In genomic region chr7:45405091-45406075, GRCm38 (mm10) we compare ENCODE assay signal across 8 mouse cellular contexts. TPM values are rescaled to one million over a fixed set of nuclear protein-coding genes. Genes with fewer than 3 reads are reported as not detected.
A peak's percentile ranks its signal among the peaks of the same experiment; 100 is the strongest.
DNase-seq lines count a peak whose midpoint lies in the region; ATAC-seq and TF ChIP-seq lines count a peak whose summit lies in the region.

Gene Kcna7, plus strand, starts transcription at chr7:45405653.

- WGBS in forebrain, embryonic 14.5 days: 13% methylated on average over 28 of the region's 28 CpGs
- WGBS in liver, embryonic 15.5 days (ENCODE audit: insufficient replicate concordance): 7% methylated on average over 28 of the region's 28 CpGs

- H3K27ac ChIP-seq in ES-Bruce4 (ENCODE audit: insufficient read depth, low read length): peak within 1 kb of the TSS; percentile 46
- H3K27ac ChIP-seq in forebrain, embryonic 14.5 days (ENCODE audit: low read depth, low read length): no peak within 1 kb of the TSS
- H3K27ac ChIP-seq in liver, embryonic 15.5 days (replicated peaks): no peak within 1 kb of the TSS

- peak within 1 kb of the TSS; percentile 92 for H3K9ac ChIP-seq in ES-Bruce4 (ENCODE audit: low read depth, poor library complexity, severe bottlenecking)
- H3K9ac ChIP-seq in forebrain, embryonic 14.5 days (ENCODE audit: low read length): no peak within 1 kb of the TSS
- H3K9ac ChIP-seq in liver, embryonic 15.5 days: no peak within 1 kb of the TSS

- H3K27me3 ChIP-seq in ES-Bruce4 (ENCODE audit: control insufficient read depth, insufficient read depth, low read length, poor library complexity, severe bottlenecking): no peaks in the 10 kb centered on the region
- peaks cover 53% of the 10 kb centered on the region for H3K27me3 ChIP-seq in forebrain, embryonic 14.5 days (replicated peaks; ENCODE audit: control insufficient read depth, insufficient read depth, low read length)
- H3K27me3 ChIP-seq in liver, embryonic 15.5 days: peaks cover 82% of the 10 kb centered on the region

- no peaks in the 10 kb centered on the region for H3K9me3 ChIP-seq in ES-Bruce4 (replicated peaks; ENCODE audit: control insufficient read depth, insufficient read depth, low read length, poor library complexity, severe bottlenecking)
- no peaks in the 10 kb centered on the region for H3K9me3 ChIP-seq in forebrain, embryonic 14.5 days (replicated peaks; ENCODE audit: control insufficient read depth, low read length)
- H3K9me3 ChIP-seq in liver, embryonic 15.5 days (replicated peaks): no peaks in the 10 kb centered on the region

- peak within 1 kb of the TSS; percentile 88 for H3K4me3 ChIP-seq in ES-Bruce4 (ENCODE audit: low read depth, low read length)
- peak within 1 kb of the TSS; percentile 20 for H3K4me3 ChIP-seq in forebrain, embryonic 14.5 days (ENCODE audit: low read depth, low read length)
- peak within 1 kb of the TSS; percentile 38 for H3K4me3 ChIP-seq in liver, embryonic 15.5 days (replicated peaks)

- H3K4me1 ChIP-seq in ES-Bruce4 (ENCODE audit: control insufficient read depth, insufficient read depth, low read length): no peaks in the 10 kb centered on the region
- no peaks in the 10 kb centered on the region for H3K4me1 ChIP-seq in forebrain, embryonic 14.5 days (ENCODE audit: control insufficient read depth, insufficient read depth, low read length)
- peaks cover 23% of the 10 kb centered on the region for H3K4me1 ChIP-seq in liver, embryonic 15.5 days (replicated peaks)

- intact Hi-C loops in heart, postnatal 14 days (cut with DNase I): loop anchor here (2.0 kb wide), 1 partner anchor 29 kb away; the partner anchor contains the start of gene Gys1

- DNase-seq in forebrain, embryonic 14.5 days (ENCODE audit: low spot score): peak; percentile 39
- peak; percentile 78 to 87 for DNase-seq in heart, postnatal 14 days
- DNase-seq in kidney, postnatal 36 days: peak; percentile 69 to 87
- DNase-seq in neural tube, embryonic 10.5 days (ENCODE audit: extremely low spot score, low spot score): peak; percentile 60
- DNase-seq in testis, postnatal 10 days (ENCODE audit: low spot score): peak; percentile 89

- no peak for TF ChIP-seq POLR2A in ES-Bruce4 (IDR thresholded peaks at IDR 0.05; ENCODE audit: insufficient read depth, low read length)

- no peaks in the 10 kb centered on the region for H3K36me3 ChIP-seq in ES-Bruce4 (ENCODE audit: control insufficient read depth, insufficient read depth, low read length, poor library complexity, severe bottlenecking)
- no peaks in the 10 kb centered on the region for H3K36me3 ChIP-seq in forebrain, embryonic 14.5 days (ENCODE audit: control insufficient read depth, insufficient read depth, low read length)
- H3K36me3 ChIP-seq in liver, embryonic 15.5 days (replicated peaks): no peaks in the 10 kb centered on the region

- ATAC-seq in cerebellum, adult (ENCODE audit: insufficient number of reproducible peaks, low FRiP score, low TSS enrichment): peak; percentile 31; the same call in 1 of the 2 replicates
- ATAC-seq in forebrain, embryonic 14.5 days: peak; percentile 18; the same call in 1 of the 2 replicates
- peak; percentile 10; the same call in 1 of the 2 replicates for ATAC-seq in liver, embryonic 15.5 days (ENCODE audit: insufficient read depth)

- TF ChIP-seq EP300 in ES-Bruce4 (IDR thresholded peaks at IDR 0.05; ENCODE audit: insufficient read depth, low read depth, low read length): no peak

- peak within 1 kb of the TSS; percentile 40 for H3K4me2 ChIP-seq in forebrain, embryonic 14.5 days (ENCODE audit: low read length)
- H3K4me2 ChIP-seq in liver, embryonic 15.5 days: peak within 1 kb of the TSS; percentile 64

- peak; percentile 87 for TF ChIP-seq CTCF in ES-Bruce4 (IDR thresholded peaks at IDR 0.05; ENCODE audit: low read depth, low read length)

RNA-seq across cellular contexts. Expression of gene Kcna7, which starts in this region (rescaled TPM):
- 0.41 TPM in 1 of 2 replicates, not detected in the other for polyA plus RNA-seq in ES-Bruce4 (2011; ENCODE audit: insufficient read depth, insufficient read length, low read depth, missing spikeins)
- polyA plus RNA-seq in forebrain, embryonic 14.5 days (2014; fragmentation: Nextera tagmentation; extraction: Ambion mirVana): not detected in 2 replicates
- total RNA-seq in heart, postnatal 14 days (2021): 1 to 10 TPM; 1.5 to 1.7 TPM
- not detected in 2 replicates for polyA plus RNA-seq in liver, embryonic 15.5 days (2015; fragmentation: Nextera tagmentation; extraction: Ambion mirVana)

Comparison
In these comparisons a context has a peak if more than half of its experiments do, and no peak if none do; other contexts are left out.
1. Peak in DNase-seq, ATAC-seq, H3K4me3 ChIP-seq and H3K4me2 ChIP-seq in forebrain, embryonic 14.5 days; RNA of the gene not detected or under 1 TPM.
2. Peak in ATAC-seq, H3K4me3 ChIP-seq and H3K4me2 ChIP-seq in liver, embryonic 15.5 days; RNA of the gene not detected or under 1 TPM.
3. H3K4me3 ChIP-seq: peak in every context shown above with its lines; median percentile 88 in ES-Bruce4; 38 in liver, embryonic 15.5 days; 20 in forebrain, embryonic 14.5 days.
4. DNase-seq: peak in every context shown above with its lines; median percentile 89 in testis, postnatal 10 days; 82 in heart, postnatal 14 days; 78 in kidney, postnatal 36 days; 60 in neural tube, embryonic 10.5 days; 39 in forebrain, embryonic 14.5 days.